27 mouse cellular contexts compared by ENCODE assay signal in genomic region chr13:34388219-34388618, GRCm38 (mm10). TPM values are rescaled to one million over a fixed set of nuclear protein-coding genes. Genes with fewer than 3 reads are reported as not detected.
A peak's percentile ranks its signal among the peaks of the same experiment; 100 is the strongest.
DNase-seq lines count a peak whose midpoint lies in the region; ATAC-seq lines count a peak whose summit lies in the region.
"Had no signal": no experiment of that assay in that cellular context is flagged by ENCODE, and none has a peak within 500 bp of the region (broad histone marks: within the 10 kb centered on the region; RNA-seq: fewer than 3 reads in every experiment).

No protein-coding gene starts in this region.

- no peak overlapping the region for H3K4me3 ChIP-seq in limb, embryonic 13.5 days
- no peak overlapping the region for H3K4me3 ChIP-seq in limb, embryonic 15.5 days
- H3K4me3 ChIP-seq: embryonic facial prominence, embryonic 13.5 days; embryonic facial prominence, embryonic 15.5 days; erythroblast, embryonic 14.5 days; forebrain, embryonic 10.5 days; forebrain, embryonic 12.5 days had no signal

- DNase-seq in heart, adult 11 months = peak; percentile 37
- DNase-seq in heart, adult 18-20 months = no peak
- DNase-seq in cerebellum, postnatal 25 days = no peak
- DNase-seq: adrenal gland, adult 8-10 months; adrenal gland, postnatal 14 days; adrenal gland, postnatal 36 days; B cell, adult 2 months; cerebellum, adult 11-12 months; cerebellum, adult 2 months; cerebellum, adult 9-10 months; cerebellum, postnatal 10 days; cerebellum, postnatal 36 days; embryo, embryonic 11 days had no signal

- no peaks in the 10 kb centered on the region for H3K9me3 ChIP-seq in limb, embryonic 13.5 days
- H3K9me3 ChIP-seq in limb, embryonic 15.5 days = no peaks in the 10 kb centered on the region
- H3K9me3 ChIP-seq: embryonic facial prominence, embryonic 13.5 days; embryonic facial prominence, embryonic 15.5 days; forebrain, embryonic 10.5 days; forebrain, embryonic 12.5 days; G1E had no signal

- 0 out of 2 replicates have a peak, but pooled peaks cover 6% of the 10 kb centered on the region for H3K27me3 ChIP-seq in limb, embryonic 13.5 days
- H3K27me3 ChIP-seq in limb, embryonic 15.5 days = no peaks in the 10 kb centered on the region
- H3K27me3 ChIP-seq: CH12.LX; embryonic facial prominence, embryonic 13.5 days; embryonic facial prominence, embryonic 15.5 days; Patski had no signal

- no peaks in the 10 kb centered on the region for H3K36me3 ChIP-seq in limb, embryonic 13.5 days
- H3K36me3 ChIP-seq in limb, embryonic 15.5 days = no peaks in the 10 kb centered on the region
- H3K36me3 ChIP-seq: embryonic facial prominence, embryonic 13.5 days; embryonic facial prominence, embryonic 15.5 days; forebrain, embryonic 10.5 days; forebrain, embryonic 12.5 days; G1E had no signal

- H3K27ac ChIP-seq in limb, embryonic 13.5 days = no peak overlapping the region
- H3K27ac ChIP-seq in limb, embryonic 15.5 days = no peak overlapping the region
- H3K27ac ChIP-seq: embryonic facial prominence, embryonic 13.5 days; embryonic facial prominence, embryonic 15.5 days; forebrain, embryonic 10.5 days; forebrain, embryonic 12.5 days had no signal

- H3K4me2 ChIP-seq in limb, embryonic 13.5 days (replicated peaks) = no peak overlapping the region
- H3K4me2 ChIP-seq in limb, embryonic 15.5 days = no peak overlapping the region
- H3K4me2 ChIP-seq: embryonic facial prominence, embryonic 13.5 days; embryonic facial prominence, embryonic 15.5 days; forebrain, embryonic 12.5 days had no signal

- WGBS in limb, embryonic 13.5 days = 53% methylated on average over 5 of the region's 5 CpGs
- WGBS in limb, embryonic 15.5 days = 44% methylated on average over 5 of the region's 5 CpGs

- peaks cover 18% of the 10 kb centered on the region for H3K4me1 ChIP-seq in limb, embryonic 13.5 days
- H3K4me1 ChIP-seq in limb, embryonic 15.5 days = peaks cover 4% of the 10 kb centered on the region; the same call in 1 of the 2 replicates
- H3K4me1 ChIP-seq: embryonic facial prominence, embryonic 13.5 days; embryonic facial prominence, embryonic 15.5 days; forebrain, embryonic 12.5 days had no signal

- peak; percentile 81 for ATAC-seq in limb, embryonic 13.5 days (ENCODE audit: low FRiP score, low read depth)
- ATAC-seq in limb, embryonic 15.5 days (ENCODE audit: insufficient number of reproducible peaks, low FRiP score, low TSS enrichment, low read depth) = peak; percentile 48; the same call in 1 of the 2 replicates
- ATAC-seq: activated CD4-positive, CD25-positive, alpha-beta regulatory T cell, adult 4 months; CD4-positive, CD25-positive, alpha-beta regulatory T cell, adult 4 months; forebrain, embryonic 14.5 days; forebrain, embryonic 16.5 days; Patski had no signal

- no peak overlapping the region for H3K9ac ChIP-seq in limb, embryonic 13.5 days
- no peak overlapping the region for H3K9ac ChIP-seq in limb, embryonic 15.5 days
- H3K9ac ChIP-seq: embryonic facial prominence, embryonic 13.5 days; embryonic facial prominence, embryonic 15.5 days; forebrain, embryonic 12.5 days had no signal

RNA-seq across cellular contexts. Expression of gene Slc22a23, which starts 43.2 kb away (rescaled TPM):
- 10 to 100 TPM; 10.3 to 13.7 TPM for total RNA-seq in heart, adult 18-20 months (2021)
- polyA plus RNA-seq in limb, embryonic 13.5 days (2015; fragmentation: Nextera tagmentation; extraction: Ambion mirVana) = 4.2 and 4.5 TPM in 2 replicates
- 4.3 and 5.6 TPM in 2 replicates for polyA plus RNA-seq in limb, embryonic 15.5 days (2015; fragmentation: Nextera tagmentation; extraction: Ambion mirVana)
